Mouse (Mus musculus) common myeloid progenitor, adult 5-6 weeks (primary cell): ENCODE results near the gene Trex1. TPM values are rescaled to one million over a fixed set of nuclear protein-coding genes. Genes with fewer than 3 reads are reported as not detected.
A peak's percentile ranks its signal among the peaks of the same experiment; 100 is the strongest.

Experiments
- ATAC-seq: replicated peaks from 2 replicates; pipeline ENCODE4 v1.8.0; 2016; ENCODE audit warnings: low read depth, mild to moderate bottlenecking, moderate TSS enrichment, inconsistent platforms; ENCODE audit not compliant: poor library complexity, severe bottlenecking
- total RNA-seq: library from RNA; stranded (forward); fragments of 200-1000, 187-1606 nt; gene quantifications from 2 replicates; pipeline ENCODE4 v1.2.3, GENCODE M21; 2017

Gene Trex1
- total RNA-seq, result 13.3 and 16.1 TPM in 2 replicates

GRCm38 (mm10) chr9:109059136-109059903 is at the start of gene Trex1:
Trex1 (minus strand) TSS chr9:109059734.
- ATAC-seq, result peak; percentile 72

GRCm38 (mm10) chr9:109107341-109107740 is 47.8 kb upstream of the Trex1 start:
- ATAC-seq, result no peak

- no peak for ATAC-seq
These were observed 46.1 kb upstream of the Trex1 start for GRCm38 (mm10) chr9:109105648-109106047.

- no peak for ATAC-seq
These were observed 45.5 kb upstream of the Trex1 start for GRCm38 (mm10) chr9:109105011-109105410.

GRCm38 (mm10) chr9:109104083-109104482 is 44.5 kb upstream of the Trex1 start:
- ATAC-seq, result no peak

GRCm38 (mm10) chr9:109103250-109103649 is 43.7 kb upstream of the Trex1 start:
- no peak for ATAC-seq

GRCm38 (mm10) chr9:109102541-109102940 is 43.0 kb upstream of the Trex1 start:
- ATAC-seq, result no peak

- no peak for ATAC-seq
These were observed 42.5 kb upstream of the Trex1 start for GRCm38 (mm10) chr9:109101933-109102445.

GRCm38 (mm10) chr9:109100307-109100928 is 40.9 kb upstream of the Trex1 start:
- peak; percentile 37; the same call in 1 of the 2 replicates for ATAC-seq

- ATAC-seq, result no peak
These were observed 39.4 kb upstream of the Trex1 start for GRCm38 (mm10) chr9:109098969-109099368.

- no peak for ATAC-seq
These were observed 38.8 kb upstream of the Trex1 start for GRCm38 (mm10) chr9:109098366-109098765.

GRCm38 (mm10) chr9:109097831-109098230 is 38.3 kb upstream of the Trex1 start:
- ATAC-seq, result no peak

- ATAC-seq, result no peak
These were observed 37.8 kb upstream of the Trex1 start for GRCm38 (mm10) chr9:109097291-109097690.

GRCm38 (mm10) chr9:109096856-109097255 is 37.3 kb upstream of the Trex1 start:
- no peak for ATAC-seq

- ATAC-seq, result no peak
These were observed 36.7 kb upstream of the Trex1 start for GRCm38 (mm10) chr9:109096251-109096661.

- ATAC-seq, result peak; percentile 51
These were observed 35.8 kb upstream of the Trex1 start, which contains the start of gene Plxnb1 for GRCm38 (mm10) chr9:109095137-109095982. Plxnb1 (plus strand) TSS chr9:109095389.

- peak; percentile 17; the same call in 1 of the 2 replicates for ATAC-seq
These were observed 35.1 kb upstream of the Trex1 start for GRCm38 (mm10) chr9:109094553-109095136.

GRCm38 (mm10) chr9:109093786-109094552 is 34.4 kb upstream of the Trex1 start:
- ATAC-seq, result no peak

GRCm38 (mm10) chr9:109092799-109093198 is 33.3 kb upstream of the Trex1 start:
- ATAC-seq, result no peak
